Mouse (Mus musculus) Patski (cell line): ENCODE measurements around the gene Ppm1l. TPM values are rescaled to one million over a fixed set of nuclear protein-coding genes. Genes with fewer than 3 reads are reported as not detected.

Experiments used
- ATAC-seq: fragments of 100-300 bp; one replicate; pipeline ENCODE4 v1.8.0; 2021
- CTCF ChIA-PET: fragments of 350-600 bp; sonication (Branson Sonifier 250); formaldehyde crosslinking; loops from one replicate; lab custom pipeline; 2022; ENCODE audit warnings: inconsistent platforms; lab: Charles Lee
- POLR2A ChIA-PET: fragments of 350-600 bp; sonication (Branson Sonifier 250); formaldehyde crosslinking; loops from one replicate; lab custom pipeline; 2022; ENCODE audit warnings: antibody characterized with exemption, inconsistent platforms; lab: Charles Lee
- DNase-seq: peaks from one replicate; pipeline ENCODE4 v3.0.0-alpha.2; 2011; ENCODE audit warnings: low read depth, low spot score
- H3K27me3 ChIP-seq: fragments of 371-371 bp; one replicate; pipeline ENCODE4 v1.5.1; 2021
- CTCF ChIP-seq: fragments of 100-300 bp; IDR thresholded peaks from one replicate; pipeline ENCODE4 v1.5.1; 2021
- in situ Hi-C: fragments of 300-500 bp; cut with MboI; formaldehyde crosslinking; loops from 3 replicates; pipeline ENCODE4 v1.11.1; 2018; ENCODE audit warnings: low pct_unique_long_range_greater_than_20kb, mixed read lengths
- polyA plus RNA-seq: library from polyadenylated mRNA; unstranded; gene quantifications from one replicate; pipeline ENCODE4 v1.2.3, GENCODE M21; 2021

Ppm1l gene
- polyA plus RNA-seq, 1 experiment from 2014 or later: 21.9 TPM

GRCm38 (mm10) chr3:69333819-69334218, 17.2 kb downstream of the Ppm1l start:
- no peak for TF ChIP-seq CTCF
- DNase-seq (no peak), ATAC-seq (no peak)
- in situ Hi-C loops: no loop called here
- ChIA-PET POLR2A (no interaction called here), CTCF (interaction anchor here (1.1 kb wide), 1 partner anchor 14 kb away, joined by 3 read pairs; no protein-coding TSS in a partner anchor)
- no peaks in the 10 kb centered on the region for H3K27me3 ChIP-seq

- DNase-seq (no peak), ATAC-seq (no peak)
- no peak for TF ChIP-seq CTCF
- in situ Hi-C loops: no loop called here
- ChIA-PET CTCF (interaction anchor here (0.9 to 1.7 kb wide), 2 partner anchors 19 to 50 kb away, joined by 4 read pairs; no protein-coding TSS in a partner anchor), POLR2A (interaction anchor here (1.8 kb wide), 1 partner anchor 10 kb away, joined by 4 read pairs; no protein-coding TSS in a partner anchor)
- no peaks in the 10 kb centered on the region for H3K27me3 ChIP-seq
These were observed 23.8 kb downstream of the Ppm1l start for GRCm38 (mm10) chr3:69340486-69340885.

- POLR2A ChIA-PET: interaction anchor here (1.8 kb wide), 1 partner anchor 10 kb away, joined by 4 read pairs; no protein-coding TSS in a partner anchor
- DNase-seq (no peak), ATAC-seq (no peak)
- TF ChIP-seq CTCF: no peak
- in situ Hi-C loops: no loop called here
- H3K27me3 ChIP-seq: no peaks in the 10 kb centered on the region
- CTCF ChIA-PET: interaction anchor here (1.5 kb wide), 1 partner anchor 141 kb away, joined by 4 read pairs; no protein-coding TSS in a partner anchor
These were observed 24.3 kb downstream of the Ppm1l start for GRCm38 (mm10) chr3:69340971-69341370.

GRCm38 (mm10) chr3:69341514-69341913, 24.9 kb downstream of the Ppm1l start:
- in situ Hi-C loops: no loop called here
- TF ChIP-seq CTCF: no peak
- ATAC-seq (no peak), DNase-seq (no peak)
- no peaks in the 10 kb centered on the region for H3K27me3 ChIP-seq
- ChIA-PET POLR2A (interaction anchor here (1.8 kb wide), 1 partner anchor 9 kb away, joined by 4 read pairs; no protein-coding TSS in a partner anchor), CTCF (interaction anchor here (0.9 to 1.5 kb wide), 2 partner anchors 12 to 140 kb away, joined by 3 to 4 read pairs; no protein-coding TSS in a partner anchor)

GRCm38 (mm10) chr3:69342247-69342921, 25.7 kb downstream of the Ppm1l start:
- DNase-seq: no peak
- CTCF ChIA-PET: interaction anchor here (0.9 to 1.5 kb wide), 4 partner anchors 10 to 139 kb away, joined by 3 to 4 read pairs (median 4); no protein-coding TSS in a partner anchor
- ATAC-seq: no peak
- H3K27me3 ChIP-seq: no peaks in the 10 kb centered on the region
- POLR2A ChIA-PET: no interaction called here
- in situ Hi-C loops: no loop called here
- TF ChIP-seq CTCF: no peak

- ATAC-seq: no peak
- ChIA-PET POLR2A (no interaction called here), CTCF (interaction anchor here (0.9 to 1.0 kb wide), 2 partner anchors 10 to 21 kb away, joined by 3 to 4 read pairs; no protein-coding TSS in a partner anchor)
- DNase-seq: no peak
- in situ Hi-C loops: no loop called here
- H3K27me3 ChIP-seq: no peaks in the 10 kb centered on the region
- TF ChIP-seq CTCF: no peak
These were observed 26.5 kb downstream of the Ppm1l start for GRCm38 (mm10) chr3:69343124-69343523.

GRCm38 (mm10) chr3:69346514-69346913, 29.9 kb downstream of the Ppm1l start:
- no peak for DNase-seq

GRCm38 (mm10) chr3:69348197-69348920, 31.7 kb downstream of the Ppm1l start:
- no peaks in the 10 kb centered on the region for H3K27me3 ChIP-seq
- TF ChIP-seq CTCF: peak; percentile 56
- ChIA-PET POLR2A (no interaction called here), CTCF (interaction anchor here (0.8 to 2.2 kb wide), 10 partner anchors 11 to 135 kb away, joined by 3 to 6 read pairs (median 4); no protein-coding TSS in a partner anchor)
- in situ Hi-C loops: no loop called here
- no peak for ATAC-seq
- peak; percentile 19 for DNase-seq

More at GRCm38 (mm10) chr3:69346514-69346913, 29.9 kb downstream of the Ppm1l start:
- TF ChIP-seq CTCF: no peak
- in situ Hi-C loops: no loop called here
- H3K27me3 ChIP-seq: no peaks in the 10 kb centered on the region
- CTCF ChIA-PET: interaction anchor here (1.1 to 2.2 kb wide), 2 partner anchors 12 to 17 kb away, joined by 3 to 6 read pairs; no protein-coding TSS in a partner anchor
- POLR2A ChIA-PET: no interaction called here
- ATAC-seq: no peak

- no peaks in the 10 kb centered on the region for H3K27me3 ChIP-seq
- in situ Hi-C loops: no loop called here
- ChIA-PET POLR2A (no interaction called here), CTCF (interaction anchor here (0.9 to 2.1 kb wide), 4 partner anchors 23 to 134 kb away, joined by 3 to 5 read pairs (median 4); no protein-coding TSS in a partner anchor)
- no peak for TF ChIP-seq CTCF
- DNase-seq: no peak
- no peak for ATAC-seq
These were observed 32.2 kb downstream of the Ppm1l start for GRCm38 (mm10) chr3:69348921-69349237.

- ChIA-PET CTCF (interaction anchor here (0.8 to 1.8 kb wide), 7 partner anchors 12 to 132 kb away, joined by 3 to 6 read pairs (median 3); no protein-coding TSS in a partner anchor), POLR2A (interaction anchor here (1.5 kb wide), 1 partner anchor 9 kb away, joined by 4 read pairs; no protein-coding TSS in a partner anchor)
- DNase-seq (no peak), ATAC-seq (no peak)
- TF ChIP-seq CTCF: no peak
- H3K27me3 ChIP-seq: no peaks in the 10 kb centered on the region
- in situ Hi-C loops: no loop called here
These were observed 33.3 kb downstream of the Ppm1l start for GRCm38 (mm10) chr3:69349973-69350372.
